Mouse (Mus musculus) embryo, embryonic 9.5 days (tissue): ENCODE measurements around the gene Capn7.

ENCODE experiments used
- DNase-seq: peaks from one replicate; pipeline ENCODE4 v3.0.0-alpha.2; 2017; ENCODE audit errors: extremely low spot score

The Capn7 gene

GRCm38 (mm10) chr14:31395629-31396199 lies 59.3 kb downstream of the Capn7 start:
- DNase-seq = no peak

GRCm38 (mm10) chr14:31396428-31396827 lies 60.0 kb downstream of the Capn7 start:
- no peak for DNase-seq

- no peak for DNase-seq
Measured at GRCm38 (mm10) chr14:31397353-31397752, 60.9 kb downstream of the Capn7 start.

GRCm38 (mm10) chr14:31397791-31398595 lies 61.6 kb downstream of the Capn7 start:
- no peak for DNase-seq

- no peak for DNase-seq
Measured at GRCm38 (mm10) chr14:31398819-31399218, 62.4 kb downstream of the Capn7 start.

- DNase-seq = no peak
Measured at GRCm38 (mm10) chr14:31399271-31399670, 62.8 kb downstream of the Capn7 start.

GRCm38 (mm10) chr14:31400246-31400645 lies 63.8 kb downstream of the Capn7 start:
- DNase-seq = no peak

GRCm38 (mm10) chr14:31400896-31401295 lies 64.5 kb downstream of the Capn7 start:
- DNase-seq = no peak

- no peak for DNase-seq
Measured at GRCm38 (mm10) chr14:31401918-31402427, 65.5 kb downstream of the Capn7 start.

- no peak for DNase-seq
Measured at GRCm38 (mm10) chr14:31402693-31403092, 66.3 kb downstream of the Capn7 start.

GRCm38 (mm10) chr14:31403556-31403955 lies 67.1 kb downstream of the Capn7 start:
- no peak for DNase-seq

- no peak for DNase-seq
Measured at GRCm38 (mm10) chr14:31403995-31404394, 67.6 kb downstream of the Capn7 start.

GRCm38 (mm10) chr14:31404663-31405062 lies 68.2 kb downstream of the Capn7 start:
- no peak for DNase-seq

GRCm38 (mm10) chr14:31405652-31406051 lies 69.2 kb downstream of the Capn7 start:
- no peak for DNase-seq

- no peak for DNase-seq
Measured at GRCm38 (mm10) chr14:31406154-31406810, 69.8 kb downstream of the Capn7 start.

GRCm38 (mm10) chr14:31407208-31407607 lies 70.8 kb downstream of the Capn7 start:
- no peak for DNase-seq

- no peak for DNase-seq
Measured at GRCm38 (mm10) chr14:31407911-31408604, 71.6 kb downstream of the Capn7 start.

- no peak for DNase-seq
Measured at GRCm38 (mm10) chr14:31408666-31409065, 72.2 kb downstream of the Capn7 start.

- DNase-seq = no peak
Measured at GRCm38 (mm10) chr14:31410123-31410724, 73.8 kb downstream of the Capn7 start.

GRCm38 (mm10) chr14:31410737-31411136 lies 74.3 kb downstream of the Capn7 start:
- DNase-seq = no peak

- no peak for DNase-seq
Measured at GRCm38 (mm10) chr14:31412651-31413056, 76.2 kb downstream of the Capn7 start.
